Mouse (Mus musculus) cerebellum, adult 11-12 months (tissue): ENCODE data around the gene Rab42.

ENCODE experiments used
- DNase-seq: peaks from one replicate; pipeline ENCODE4 v3.0.0; 2022

Gene Rab42

DNA sequence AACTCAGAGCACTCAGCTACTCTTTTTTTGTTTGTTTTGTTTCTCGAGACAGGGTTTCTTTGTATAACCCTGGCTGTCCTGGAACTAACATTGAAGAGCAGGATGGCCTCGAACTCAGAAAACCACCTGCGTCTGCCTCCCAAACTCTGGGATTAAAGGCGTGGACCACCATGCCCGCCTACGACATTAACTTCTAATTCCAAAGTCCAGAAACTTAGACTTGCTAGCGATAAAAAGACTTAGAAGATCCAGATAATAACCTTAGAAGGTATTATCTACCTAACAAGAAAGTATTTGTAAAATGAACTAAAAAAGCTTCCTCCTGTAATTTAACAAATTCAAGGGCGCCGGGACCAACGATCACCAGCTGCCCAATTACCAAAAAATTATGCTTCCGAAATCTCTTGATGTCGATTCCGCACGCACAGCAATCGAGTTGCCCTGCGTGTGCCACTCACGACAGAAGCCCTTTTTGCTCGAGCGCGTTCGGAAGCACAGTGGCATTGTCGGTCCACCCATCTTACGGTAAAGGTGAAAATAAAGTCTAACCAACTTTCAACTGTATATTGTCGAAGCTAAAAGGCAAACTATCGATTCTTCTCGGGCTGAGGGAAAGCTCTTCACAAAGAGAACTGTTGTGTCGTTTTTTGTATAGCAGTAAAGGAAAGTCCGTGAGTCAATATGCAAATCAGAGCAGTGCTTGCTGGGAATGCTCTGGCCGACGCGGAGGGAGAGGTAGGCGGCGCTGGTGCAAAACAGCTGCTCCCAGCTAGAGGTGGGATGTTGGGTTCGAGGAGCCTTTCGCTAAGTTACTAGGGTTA is 33.2 kb downstream of the Rab42 start:
- DNase-seq = peak; percentile 84

DNA sequence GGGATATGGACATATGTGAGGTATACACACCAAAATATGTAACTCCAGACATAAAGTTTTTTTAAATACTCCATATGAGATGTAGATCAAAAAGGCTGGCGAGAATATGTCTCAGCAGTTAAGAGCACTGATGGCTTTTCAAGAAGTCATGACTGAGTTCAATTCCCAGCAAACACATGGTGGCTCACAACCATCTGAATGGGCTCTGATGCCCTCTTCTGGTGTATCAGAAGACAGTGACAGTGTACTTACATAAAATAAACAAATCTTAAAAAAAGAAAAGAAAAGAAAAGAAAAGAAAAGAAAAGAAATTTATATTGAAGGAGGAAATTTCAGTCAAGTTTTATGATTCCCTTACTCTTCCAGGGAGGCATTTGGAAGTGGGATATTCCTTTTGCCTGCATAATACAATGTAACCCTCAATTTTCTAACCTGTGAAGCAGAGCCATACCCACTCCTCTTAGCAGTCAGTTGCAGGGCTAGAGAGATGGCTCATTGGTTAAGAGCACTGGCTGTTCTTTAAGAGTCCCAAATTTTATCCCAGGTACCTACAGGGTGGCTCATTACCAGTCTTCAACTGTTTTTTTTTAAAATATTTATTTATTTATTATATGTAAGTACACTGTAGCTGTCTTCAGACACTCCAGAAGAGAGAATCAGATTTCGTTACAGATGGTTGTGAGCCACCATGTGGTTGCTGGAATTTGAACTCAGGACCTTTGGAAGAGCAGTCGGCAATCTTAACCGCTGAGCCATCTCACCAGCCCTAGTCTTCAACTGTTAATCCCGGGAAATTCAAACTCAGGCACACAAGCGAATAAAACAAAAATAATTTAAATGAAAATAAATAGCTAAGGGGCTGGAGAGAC is 34.1 kb downstream of the Rab42 start:
- no peak for DNase-seq

DNA sequence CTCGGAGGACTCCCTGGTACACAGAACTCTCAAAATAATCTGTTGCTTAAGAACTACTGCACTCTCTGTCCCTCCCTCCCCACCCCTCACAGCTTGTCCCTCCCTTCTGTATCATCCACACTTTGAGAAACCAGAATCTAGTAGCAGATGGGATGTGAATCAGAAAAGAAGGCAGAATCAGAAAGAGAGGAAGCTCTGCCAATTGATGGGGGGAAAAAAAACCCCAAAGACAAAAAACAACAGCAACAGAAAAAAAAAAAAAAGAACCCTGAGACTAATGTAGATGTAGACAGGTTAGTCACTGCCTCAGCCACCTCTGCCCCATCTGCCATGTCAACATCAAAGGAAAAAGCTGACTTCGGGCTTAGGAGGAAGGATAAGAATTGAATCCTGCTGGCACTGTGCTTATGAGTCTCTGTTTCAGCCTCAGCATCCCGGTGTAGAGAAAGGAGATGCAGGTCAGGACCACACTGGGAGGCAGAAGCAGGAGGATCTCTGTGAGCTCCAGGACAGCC is 36.3 kb downstream of the Rab42 start:
- DNase-seq = no peak

DNA sequence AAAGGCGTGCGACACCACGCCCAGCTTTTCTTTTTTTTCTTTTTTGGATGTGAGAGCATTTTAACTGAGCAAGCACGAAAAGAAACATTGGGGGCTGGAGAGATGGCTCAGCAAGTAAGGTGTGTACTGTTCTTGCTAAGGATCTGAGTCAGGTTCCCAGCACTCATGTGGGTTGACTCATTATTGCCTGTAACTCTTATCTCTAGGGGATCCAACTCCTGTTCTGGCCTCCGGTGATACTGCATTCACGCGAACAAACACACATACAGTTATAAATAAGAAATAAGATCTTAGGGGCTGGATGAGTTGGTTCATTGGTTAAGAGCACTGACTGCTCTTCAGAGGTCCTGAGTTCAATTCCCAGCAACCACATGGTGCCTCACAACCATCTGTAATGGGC is 39.9 kb downstream of the Rab42 start:
- DNase-seq = no peak

DNA sequence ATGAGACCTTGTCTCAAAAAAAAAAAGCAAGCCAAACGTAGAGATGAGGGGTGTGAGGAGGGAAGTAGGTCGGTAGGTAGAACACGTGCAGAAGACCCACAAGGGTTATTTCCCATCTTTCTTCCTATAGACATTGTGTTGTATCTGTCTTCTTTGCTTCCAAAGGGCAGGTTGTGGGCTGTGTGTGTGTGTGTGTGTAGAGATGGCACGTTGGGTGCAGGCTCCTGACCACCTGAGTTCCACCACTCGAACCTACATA is 40.9 kb downstream of the Rab42 start:
- no peak for DNase-seq

DNA sequence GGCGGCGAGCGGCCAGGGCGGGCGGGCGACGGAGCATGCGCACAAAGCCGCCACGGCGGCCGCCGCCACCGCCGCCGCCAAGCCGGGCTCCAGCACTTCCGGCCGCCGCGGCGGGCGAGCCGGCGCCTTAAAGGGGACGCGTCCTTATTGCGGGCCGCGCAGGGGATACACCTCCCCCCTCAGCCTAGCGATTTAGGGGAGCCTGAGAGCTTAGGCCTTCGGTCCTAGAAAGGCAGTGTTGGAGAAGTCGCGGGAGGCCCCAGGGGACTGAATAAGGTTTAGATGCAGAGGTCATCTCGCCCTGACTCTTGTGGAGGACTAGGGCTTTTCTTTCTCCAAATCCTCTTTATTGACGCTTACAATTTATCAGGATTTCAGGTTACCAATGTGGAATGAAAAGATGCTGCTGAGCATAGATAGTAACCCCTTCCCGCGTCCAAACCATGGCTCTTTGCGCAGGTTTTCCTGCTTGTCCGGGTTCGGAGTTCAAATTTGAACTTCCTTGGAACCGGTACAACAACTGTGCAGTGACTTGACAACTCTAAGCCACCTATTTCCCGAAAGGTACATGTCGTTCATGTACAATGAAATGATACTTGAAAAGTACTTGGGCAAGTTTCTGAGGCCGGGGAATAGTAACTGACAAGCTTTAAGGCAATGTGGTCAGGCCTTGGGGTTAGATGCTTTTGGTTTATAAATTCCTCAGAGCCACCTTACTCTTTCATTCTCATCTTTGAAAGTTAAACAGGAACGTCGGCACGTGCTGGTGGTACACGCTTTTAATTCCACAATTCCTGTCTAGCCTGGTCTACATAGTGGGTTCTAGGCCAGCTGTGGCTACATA is 41.4 kb downstream of the Rab42 start, which contains the start of gene Gmeb1:
Gmeb1 (minus strand) TSS at position 89 of the 844 bp plus-strand sequence.
- peak; percentile 84 for DNase-seq

DNA sequence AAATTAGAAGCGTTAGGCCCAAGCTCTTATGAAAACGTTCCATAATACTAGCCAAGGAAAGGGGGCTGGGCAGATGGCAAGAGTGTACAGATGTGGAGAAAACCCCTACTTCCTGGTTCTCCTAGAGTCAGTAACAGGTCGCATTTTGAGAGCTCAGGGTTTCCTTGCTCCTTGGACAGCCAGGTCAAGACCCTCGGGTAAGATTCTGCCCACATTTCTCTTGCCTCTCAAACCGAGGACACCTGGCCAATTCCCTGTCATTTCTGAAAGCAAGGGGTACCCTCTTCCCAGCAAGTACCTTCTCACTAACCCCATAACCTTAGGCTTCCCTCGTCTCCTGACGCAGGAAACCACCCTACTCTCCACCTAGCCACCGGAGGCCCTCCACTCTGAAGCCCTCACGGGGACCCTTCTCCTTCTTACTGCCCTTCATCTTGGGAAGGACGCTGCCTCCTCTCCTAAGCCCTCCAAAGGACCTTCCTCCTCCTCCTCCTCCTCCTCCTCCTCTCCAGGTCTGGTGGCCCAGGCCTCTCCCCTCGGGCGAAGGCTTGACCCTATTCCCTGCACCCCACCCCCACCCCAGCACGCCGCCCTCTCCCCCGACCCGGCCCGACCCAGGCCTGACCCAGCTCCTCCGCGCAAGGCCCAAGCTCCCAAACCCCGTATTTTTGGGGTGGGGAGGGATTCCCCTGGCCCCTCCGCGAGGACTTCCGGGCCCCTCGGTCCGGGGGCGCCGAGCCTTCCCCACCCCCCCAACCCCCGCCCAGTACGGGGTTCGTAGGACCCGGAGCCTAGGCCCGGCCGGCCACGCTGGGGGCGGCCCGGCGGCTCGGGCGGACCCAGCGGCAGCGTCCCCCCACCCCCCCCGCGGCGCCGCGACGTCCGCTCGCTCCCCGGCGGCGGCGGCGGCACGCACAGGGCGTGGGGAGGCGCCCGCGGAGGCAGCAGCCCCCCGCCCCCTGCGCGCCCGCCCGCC is 42.5 kb downstream of the Rab42 start:
- DNase-seq = peak; percentile 50

DNA sequence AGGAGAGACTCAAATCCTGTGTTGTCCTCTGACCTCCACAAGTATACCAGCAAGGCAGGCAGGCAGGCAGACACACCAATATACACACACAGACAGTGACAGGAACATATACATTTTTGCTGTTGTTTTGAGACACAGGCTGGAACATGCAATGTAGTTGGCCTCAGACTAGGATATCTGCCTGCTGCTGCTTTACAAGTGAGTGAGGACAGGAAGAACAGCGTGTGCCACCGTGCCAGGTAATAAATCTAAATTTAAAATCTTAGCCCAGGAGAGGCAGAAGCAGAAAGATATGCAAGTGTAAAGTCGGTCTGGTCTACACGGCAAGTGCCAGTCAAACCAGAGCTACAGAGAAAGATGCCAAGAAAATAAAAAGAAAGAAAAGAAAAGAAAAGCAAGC is 43.9 kb downstream of the Rab42 start:
- DNase-seq = no peak

DNA sequence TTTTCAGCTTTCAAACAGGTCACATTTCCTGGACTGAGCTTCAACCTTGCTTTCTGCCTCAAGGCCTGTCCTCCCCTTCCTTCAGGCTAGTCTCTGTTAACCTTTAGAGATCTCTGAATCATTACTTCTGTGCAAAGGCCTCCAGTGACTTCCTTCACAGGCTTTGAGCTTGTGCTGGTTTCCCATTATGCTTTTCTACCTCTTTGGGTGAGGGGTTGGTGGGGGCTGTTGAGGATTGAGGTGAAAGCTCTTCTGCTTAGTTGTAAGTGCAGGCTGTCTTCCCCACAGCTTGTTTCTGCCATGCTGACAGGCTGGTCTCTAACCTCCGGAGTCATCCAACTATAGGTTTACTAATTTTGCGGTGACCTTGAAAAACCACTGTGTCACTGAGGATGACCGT is 46.8 kb downstream of the Rab42 start:
- no peak for DNase-seq

DNA sequence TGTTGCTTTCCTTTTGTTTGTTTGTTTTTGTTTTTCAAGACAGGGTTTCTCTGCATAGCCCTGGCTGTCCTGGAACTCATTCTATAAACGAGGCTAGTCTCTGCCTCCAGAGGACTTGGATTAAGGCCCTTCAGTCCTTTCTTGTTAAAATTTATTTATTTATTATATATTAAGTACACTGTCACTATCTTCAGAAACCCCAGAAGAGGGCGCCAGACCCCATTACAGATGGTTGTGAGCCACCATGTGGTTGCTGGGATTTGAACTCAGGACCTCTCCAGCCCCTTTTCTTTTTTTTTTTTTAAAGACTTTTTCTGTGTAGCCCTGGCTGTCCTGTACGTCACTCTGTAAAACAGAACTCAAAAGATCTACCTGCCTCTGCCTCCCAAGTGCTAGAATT is 48.2 kb downstream of the Rab42 start:
- no peak for DNase-seq

DNA sequence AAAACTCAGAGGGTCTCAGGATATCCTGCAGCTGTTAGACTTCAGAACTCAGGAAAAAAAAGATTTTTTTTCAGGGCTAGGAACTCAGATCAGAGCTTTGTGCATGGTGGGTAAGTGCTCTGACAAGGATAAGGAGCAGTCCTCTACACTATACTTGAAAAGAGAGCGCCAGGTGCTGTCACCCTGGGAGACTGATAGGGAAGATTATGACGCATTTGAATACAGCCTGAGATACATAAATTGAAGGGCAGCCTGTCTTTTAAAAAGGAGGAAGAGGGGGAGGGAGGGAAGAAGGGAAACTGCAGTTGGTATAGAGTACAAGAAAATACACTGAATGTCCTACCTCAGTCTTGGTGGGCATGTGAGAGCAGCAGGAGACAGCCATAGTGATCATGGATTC is 49.6 kb downstream of the Rab42 start:
- no peak for DNase-seq

DNA sequence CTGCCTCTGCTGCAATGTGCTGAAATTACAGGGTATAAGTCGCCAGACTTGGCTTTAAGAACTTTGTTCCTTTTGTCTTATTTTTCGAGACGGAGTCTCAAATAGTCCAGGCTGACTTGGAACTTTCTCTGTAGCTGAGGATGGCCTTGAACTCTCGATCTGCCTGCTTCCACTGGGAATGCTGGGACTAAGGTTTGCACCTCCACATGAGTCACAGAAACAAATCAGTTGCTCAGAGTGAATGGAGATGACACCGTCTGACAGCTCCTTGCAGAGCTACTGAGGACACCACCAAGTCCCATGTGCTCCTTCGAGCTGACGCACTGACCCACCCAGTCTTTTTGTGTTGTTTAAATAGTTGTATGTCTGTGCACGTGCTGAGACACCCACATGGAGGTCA is 50.1 kb downstream of the Rab42 start:
- DNase-seq = no peak
